22 mouse cellular contexts compared by ENCODE assay signal in genomic region chr9:56744369-56744768, GRCm38 (mm10). TPM values are rescaled to one million over a fixed set of nuclear protein-coding genes. Genes with fewer than 3 reads are reported as not detected.
DNase-seq lines count a peak whose midpoint lies in the region; ATAC-seq and TF ChIP-seq lines count a peak whose summit lies in the region.
"Had no signal": no experiment of that assay in that cellular context is flagged by ENCODE, and none has a peak within 500 bp of the region (broad histone marks: within the 10 kb centered on the region; RNA-seq: fewer than 3 reads in every experiment).

No protein-coding gene starts in this region.

- ATAC-seq in heart, embryonic 12.5 days (ENCODE audit: insufficient number of reproducible peaks, low FRiP score): no peak

- no peaks in the 10 kb centered on the region for H3K36me3 ChIP-seq in heart, embryonic 12.5 days
- H3K36me3 ChIP-seq in thymus, adult 2 months (ENCODE audit: control insufficient read depth, insufficient read depth, low read length): no peaks in the 10 kb centered on the region
- H3K36me3 ChIP-seq: embryonic facial prominence, embryonic 13.5 days; heart, embryonic 10.5 days; hindbrain, embryonic 15.5 days; limb, embryonic 15.5 days; neural tube, embryonic 12.5 days had no signal

- no peak overlapping the region for H3K27ac ChIP-seq in heart, embryonic 12.5 days (ENCODE audit: poor library complexity, severe bottlenecking)
- no peak overlapping the region for H3K27ac ChIP-seq in thymus, adult 2 months (ENCODE audit: control insufficient read depth, insufficient read depth, low read length)
- H3K27ac ChIP-seq: embryonic facial prominence, embryonic 13.5 days; heart, embryonic 10.5 days; hindbrain, embryonic 15.5 days; limb, embryonic 15.5 days; neural tube, embryonic 12.5 days had no signal

- TF ChIP-seq CTCF in thymus, adult 2 months (IDR thresholded peaks at IDR 0.05; ENCODE audit: borderline replicate concordance, control insufficient read depth, extremely low read depth, insufficient read depth, low read length, poor library complexity): no peak

- no peak for TF ChIP-seq POLR2A in thymus, adult 2 months (IDR thresholded peaks at IDR 0.05; ENCODE audit: control insufficient read depth, extremely low read depth, insufficient read depth, low read length, poor library complexity)

- peak; percentile 3 for DNase-seq in heart, adult 8-10 months (ENCODE audit: low spot score)
- peak; percentile 25 for DNase-seq in lung, postnatal 10 days
- no peak for DNase-seq in lung, adult 18-20 months
- DNase-seq in urinary bladder, postnatal 36 days (ENCODE audit: low spot score in 2 of 2): peak; percentile 5 to 11
- no peak for DNase-seq in urinary bladder, adult 18-20 months (ENCODE audit: low spot score in 2 of 2)
- DNase-seq in thymus, adult 2 months: no peak
- no peak for DNase-seq in embryo, embryonic 10 days (ENCODE audit: low spot score)
- DNase-seq: cerebellum, adult 8-10 months; gastrocnemius, postnatal 25 days; kidney, adult 11 months; layer of hippocampus, postnatal 36 days; lung, embryonic 14.5 days; right cerebral cortex, postnatal 14 days; thymus, postnatal 25 days had no signal

- no peak overlapping the region for H3K4me2 ChIP-seq in heart, embryonic 12.5 days
- H3K4me2 ChIP-seq: embryonic facial prominence, embryonic 13.5 days; hindbrain, embryonic 15.5 days; limb, embryonic 15.5 days; lung, embryonic 14.5 days; neural tube, embryonic 12.5 days had no signal

- H3K27me3 ChIP-seq in heart, embryonic 12.5 days (replicated peaks): peaks cover 3% of the 10 kb centered on the region; the same call in 1 of the 2 replicates
- H3K27me3 ChIP-seq in thymus, adult 2 months (ENCODE audit: control insufficient read depth, insufficient read depth, low read length): no peaks in the 10 kb centered on the region
- H3K27me3 ChIP-seq: hindbrain, embryonic 15.5 days; neural tube, embryonic 12.5 days had no signal

- H3K9ac ChIP-seq in heart, embryonic 12.5 days: no peak overlapping the region
- H3K9ac ChIP-seq: embryonic facial prominence, embryonic 13.5 days; hindbrain, embryonic 15.5 days; limb, embryonic 15.5 days; lung, embryonic 14.5 days; neural tube, embryonic 12.5 days had no signal

- H3K4me3 ChIP-seq in heart, embryonic 12.5 days: no peak overlapping the region
- H3K4me3 ChIP-seq in thymus, adult 2 months (ENCODE audit: control insufficient read depth, insufficient read depth, low read length): no peak overlapping the region
- H3K4me3 ChIP-seq: embryonic facial prominence, embryonic 13.5 days; heart, embryonic 10.5 days; hindbrain, embryonic 15.5 days; limb, embryonic 15.5 days; neural tube, embryonic 12.5 days had no signal

- H3K4me1 ChIP-seq in heart, embryonic 12.5 days (replicated peaks): no peaks in the 10 kb centered on the region
- H3K4me1 ChIP-seq in thymus, adult 2 months (replicated peaks; ENCODE audit: control insufficient read depth, insufficient read depth, low read length): no peaks in the 10 kb centered on the region
- H3K4me1 ChIP-seq: limb, embryonic 15.5 days had no signal

- 17% methylated on average over 5 of the region's 5 CpGs for WGBS in heart, embryonic 12.5 days
- WGBS in thymus, adult 2 months: 1% methylated on average over 5 of the region's 5 CpGs

- H3K9me3 ChIP-seq in heart, embryonic 12.5 days (replicated peaks): no peaks in the 10 kb centered on the region
- H3K9me3 ChIP-seq: embryonic facial prominence, embryonic 13.5 days; heart, embryonic 10.5 days; hindbrain, embryonic 15.5 days; limb, embryonic 15.5 days; neural tube, embryonic 12.5 days had no signal

RNA-seq across cellular contexts. Expression of gene Lingo1, which starts 51.9 kb away (rescaled TPM):
- 1 to 10 TPM; 1.0 to 1.7 (median 1.2) TPM for total RNA-seq in heart, adult 8-10 months (2022)
- polyA plus RNA-seq in heart, embryonic 12.5 days (2016; fragmentation: Nextera tagmentation; extraction: Ambion mirVana): 1.8 and 2.4 TPM in 2 replicates
- 5.2 and 5.3 TPM in 2 replicates for polyA plus RNA-seq in thymus, adult 2 months (2012; rRNA removed)
- total RNA-seq: common myeloid progenitor, adult 5-6 weeks; megakaryocyte-erythroid progenitor cell, adult 5-6 weeks had no signal

Comparison
In these comparisons a context has a peak if more than half of its experiments do, and no peak if none do; other contexts are left out.
1. DNase-seq: peak in heart, adult 8-10 months (single experiment), lung, postnatal 10 days (single experiment) and urinary bladder, postnatal 36 days (2 of 2); none in lung, adult 18-20 months (0 of 2), urinary bladder, adult 18-20 months (0 of 2), thymus, adult 2 months (single experiment) and embryo, embryonic 10 days (single experiment).